Mouse (Mus musculus) testis, adult 2 months (tissue): ENCODE results near the gene 2510039O18Rik.

Experiments used
- CTCF ChIP-seq: fragments of 200-500 bp; IDR thresholded peaks from 2 replicates; pipeline ENCODE4 v1.5.1; 2012; ENCODE audit warnings: low read depth, mild to moderate bottlenecking, inconsistent platforms, low read length, moderate library complexity; ENCODE audit not compliant: control insufficient read depth, insufficient read depth, insufficient replicate concordance
- POLR2A ChIP-seq: fragments of 200-500 bp; IDR thresholded peaks from 2 replicates; pipeline ENCODE4 v1.6.1; 2012; ENCODE audit warnings: low read depth, mild to moderate bottlenecking, inconsistent platforms, low read length, moderate library complexity; ENCODE audit not compliant: control insufficient read depth

DNA sequence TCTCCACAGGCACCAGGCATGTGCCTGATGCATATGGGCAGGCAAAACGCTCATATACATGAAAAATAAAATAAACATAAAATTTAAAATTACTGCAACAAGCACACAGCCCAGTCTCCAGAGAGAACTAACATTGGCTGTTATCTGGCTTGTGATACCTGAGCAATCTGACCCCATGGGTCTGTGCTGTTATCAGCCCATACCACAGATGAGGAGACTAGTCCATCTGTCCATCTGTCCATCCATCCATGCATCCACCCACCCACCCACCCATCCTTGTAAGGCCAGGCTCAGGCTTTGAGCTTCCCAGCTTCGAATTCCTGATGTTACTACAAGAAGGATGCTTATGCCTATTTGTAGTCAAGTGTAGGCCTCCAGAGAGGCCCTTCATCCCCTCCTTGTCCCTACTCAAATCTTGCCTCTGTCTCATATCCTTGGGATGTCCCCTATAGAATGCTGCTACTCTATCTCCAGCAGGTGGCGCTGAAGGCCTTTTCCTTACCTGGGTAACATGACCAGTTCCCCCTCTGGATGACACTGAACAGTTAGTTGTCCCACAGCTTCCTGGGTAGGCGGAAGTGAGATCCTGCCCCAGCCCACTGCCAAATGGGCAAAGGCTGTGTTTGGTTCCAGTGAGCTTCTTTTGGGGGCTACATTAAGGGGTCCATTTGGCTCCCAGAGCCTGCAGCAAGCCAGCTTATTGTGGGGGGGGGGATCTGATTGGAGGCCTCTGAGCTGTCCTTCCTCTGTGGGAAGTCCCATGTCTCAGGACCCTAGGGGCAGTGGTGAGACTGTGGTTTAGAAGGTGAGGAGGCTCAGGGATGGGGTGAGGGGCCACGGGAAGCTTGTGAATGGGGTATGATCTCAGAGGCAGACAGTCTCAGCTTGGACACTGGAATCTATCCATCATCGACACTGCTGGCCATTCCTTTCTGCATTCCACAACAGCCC is 19.5 kb downstream of the 2510039O18Rik start:
- peak; percentile 46; the same call in 1 of the 2 replicates for TF ChIP-seq CTCF
- TF ChIP-seq POLR2A: no peak
